Mouse (Mus musculus): ENCODE measurements at regions not wholly inside any gene's neighbourhood (a gene's known extent, or its start where the extent isn't known, plus 50 kb on each side); places are given as distances from the start of the nearest gene placed in this dataset.

GRCm38 (mm10) chr1:15155046-15155445, 938.1 kb downstream of the 4930444P10Rik start:
- H3K36me3 ChIP-seq (ENCODE audit: control insufficient read depth, insufficient read depth, low read length) = no peaks in the 10 kb centered on the region
- H3K9ac ChIP-seq (ENCODE audit: low read length) = no peak overlapping the region
- 91% methylated on average over 2 of the region's 2 CpGs for WGBS
- H3K4me1 ChIP-seq (ENCODE audit: control insufficient read depth, insufficient read depth, low read length) = no peaks in the 10 kb centered on the region
- DNase-seq (ENCODE audit: low spot score) (no peak), ATAC-seq (ENCODE audit: insufficient number of reproducible peaks, low FRiP score, low TSS enrichment, low read depth) (no peak)
- no peaks in the 10 kb centered on the region for H3K9me3 ChIP-seq (ENCODE audit: control insufficient read depth, low read length)
- H3K27ac ChIP-seq (replicated peaks; ENCODE audit: low read depth, low read length) = no peak overlapping the region
- H3K27me3 ChIP-seq (ENCODE audit: control insufficient read depth, insufficient read depth, low read length) = no peaks in the 10 kb centered on the region
- H3K4me2 ChIP-seq (ENCODE audit: low read depth, severe bottlenecking) = no peak overlapping the region
- H3K4me3 ChIP-seq (ENCODE audit: low read depth, low read length) = no peak overlapping the region

GRCm38 (mm10) chr1:15153952-15154351, 939.2 kb downstream of the 4930444P10Rik start:
- Histone ChIP-seq H3K27me3 (ENCODE audit: control insufficient read depth, insufficient read depth, low read length) (no peaks in the 10 kb centered on the region), H3K27ac (replicated peaks; ENCODE audit: low read depth, low read length) (no peak overlapping the region), H3K4me2 (ENCODE audit: low read depth, severe bottlenecking) (no peak overlapping the region), H3K36me3 (ENCODE audit: control insufficient read depth, insufficient read depth, low read length) (no peaks in the 10 kb centered on the region), H3K9me3 (ENCODE audit: control insufficient read depth, low read length) (no peaks in the 10 kb centered on the region), H3K9ac (ENCODE audit: low read length) (no peak overlapping the region), H3K4me3 (ENCODE audit: low read depth, low read length) (no peak overlapping the region), H3K4me1 (ENCODE audit: control insufficient read depth, insufficient read depth, low read length) (no peaks in the 10 kb centered on the region)
- ATAC-seq (ENCODE audit: insufficient number of reproducible peaks, low FRiP score, low TSS enrichment, low read depth) = no peak
- no peak for DNase-seq (ENCODE audit: low spot score)
- WGBS = 92% methylated on average over 2 of the region's 2 CpGs

- no peak for DNase-seq (ENCODE audit: low spot score)
- no peaks in the 10 kb centered on the region for H3K4me1 ChIP-seq (ENCODE audit: control insufficient read depth, insufficient read depth, low read length)
- H3K4me3 ChIP-seq (ENCODE audit: low read depth, low read length) = no peak overlapping the region
- H3K4me2 ChIP-seq (ENCODE audit: low read depth, severe bottlenecking) = no peak overlapping the region
- H3K27ac ChIP-seq (replicated peaks; ENCODE audit: low read depth, low read length) = no peak overlapping the region
- no peaks in the 10 kb centered on the region for H3K36me3 ChIP-seq (ENCODE audit: control insufficient read depth, insufficient read depth, low read length)
- H3K9ac ChIP-seq (ENCODE audit: low read length) = no peak overlapping the region
- ATAC-seq (ENCODE audit: insufficient number of reproducible peaks, low FRiP score, low TSS enrichment, low read depth) = no peak
- H3K9me3 ChIP-seq (ENCODE audit: control insufficient read depth, low read length) = no peaks in the 10 kb centered on the region
- H3K27me3 ChIP-seq (ENCODE audit: control insufficient read depth, insufficient read depth, low read length) = no peaks in the 10 kb centered on the region
- WGBS = 88% methylated on average over 1 of the region's 1 CpGs
Measured at GRCm38 (mm10) chr1:15143922-15144591, 949.1 kb downstream of the 4930444P10Rik start.

- H3K27me3 ChIP-seq (ENCODE audit: control insufficient read depth, insufficient read depth, low read length) = no peaks in the 10 kb centered on the region
- H3K9me3 ChIP-seq (ENCODE audit: control insufficient read depth, low read length) = no peaks in the 10 kb centered on the region
- WGBS = 71% methylated on average over 3 of the region's 3 CpGs
- no peak overlapping the region for H3K9ac ChIP-seq (ENCODE audit: low read length)
- no peak for ATAC-seq (ENCODE audit: insufficient number of reproducible peaks, low FRiP score, low TSS enrichment, low read depth)
- H3K4me3 ChIP-seq (ENCODE audit: low read depth, low read length) = no peak overlapping the region
- no peak overlapping the region for H3K4me2 ChIP-seq (ENCODE audit: low read depth, severe bottlenecking)
- H3K27ac ChIP-seq (replicated peaks; ENCODE audit: low read depth, low read length) = no peak overlapping the region
- no peak for DNase-seq (ENCODE audit: low spot score)
- H3K36me3 ChIP-seq (ENCODE audit: control insufficient read depth, insufficient read depth, low read length) = no peaks in the 10 kb centered on the region
- no peaks in the 10 kb centered on the region for H3K4me1 ChIP-seq (ENCODE audit: control insufficient read depth, insufficient read depth, low read length)
Measured at GRCm38 (mm10) chr1:15118462-15118861, 974.7 kb downstream of the 4930444P10Rik start.

- no peaks in the 10 kb centered on the region for H3K4me1 ChIP-seq (ENCODE audit: control insufficient read depth, insufficient read depth, low read length)
- no peak for DNase-seq (ENCODE audit: low spot score)
- WGBS = 87% methylated on average over 2 of the region's 2 CpGs
Measured at GRCm38 (mm10) chr1:15111420-15111819, 981.7 kb downstream of the 4930444P10Rik start.

GRCm38 (mm10) chr1:15070331-15070730, 1022.8 kb downstream of the 4930444P10Rik start:
- no peak overlapping the region for H3K27ac ChIP-seq (replicated peaks; ENCODE audit: low read depth, low read length)
- no peaks in the 10 kb centered on the region for H3K9me3 ChIP-seq (ENCODE audit: control insufficient read depth, low read length)
- H3K4me3 ChIP-seq (ENCODE audit: low read depth, low read length) = no peak overlapping the region
- no peak for ATAC-seq (ENCODE audit: insufficient number of reproducible peaks, low FRiP score, low TSS enrichment, low read depth)
- H3K4me2 ChIP-seq (ENCODE audit: low read depth, severe bottlenecking) = no peak overlapping the region
- DNase-seq (ENCODE audit: low spot score) = no peak
- WGBS = 97% methylated on average over 1 of the region's 1 CpGs
- no peaks in the 10 kb centered on the region for H3K27me3 ChIP-seq (ENCODE audit: control insufficient read depth, insufficient read depth, low read length)
- no peaks in the 10 kb centered on the region for H3K4me1 ChIP-seq (ENCODE audit: control insufficient read depth, insufficient read depth, low read length)
- no peak overlapping the region for H3K9ac ChIP-seq (ENCODE audit: low read length)
- no peaks in the 10 kb centered on the region for H3K36me3 ChIP-seq (ENCODE audit: control insufficient read depth, insufficient read depth, low read length)

More at GRCm38 (mm10) chr1:15111420-15111819, 981.7 kb downstream of the 4930444P10Rik start:
- no peak for ATAC-seq (ENCODE audit: insufficient number of reproducible peaks, low FRiP score, low TSS enrichment, low read depth)
- Histone ChIP-seq H3K4me3 (ENCODE audit: low read depth, low read length) (no peak overlapping the region), H3K4me2 (ENCODE audit: low read depth, severe bottlenecking) (no peak overlapping the region), H3K36me3 (ENCODE audit: control insufficient read depth, insufficient read depth, low read length) (no peaks in the 10 kb centered on the region), H3K27ac (replicated peaks; ENCODE audit: low read depth, low read length) (no peak overlapping the region), H3K27me3 (ENCODE audit: control insufficient read depth, insufficient read depth, low read length) (no peaks in the 10 kb centered on the region), H3K9me3 (ENCODE audit: control insufficient read depth, low read length) (no peaks in the 10 kb centered on the region), H3K9ac (ENCODE audit: low read length) (no peak overlapping the region)

- no peaks in the 10 kb centered on the region for H3K4me1 ChIP-seq (ENCODE audit: control insufficient read depth, insufficient read depth, low read length)
- 12% methylated on average over 1 of the region's 1 CpGs for WGBS
- H3K27me3 ChIP-seq (ENCODE audit: control insufficient read depth, insufficient read depth, low read length) = no peaks in the 10 kb centered on the region
- ATAC-seq (ENCODE audit: insufficient number of reproducible peaks, low FRiP score, low TSS enrichment, low read depth) (peak; percentile 87), DNase-seq (ENCODE audit: low spot score) (peak; percentile 29)
- no peak overlapping the region for H3K27ac ChIP-seq (replicated peaks; ENCODE audit: low read depth, low read length)
- H3K9ac ChIP-seq (ENCODE audit: low read length) = no peak overlapping the region
- H3K9me3 ChIP-seq (ENCODE audit: control insufficient read depth, low read length) = no peaks in the 10 kb centered on the region
- no peaks in the 10 kb centered on the region for H3K36me3 ChIP-seq (ENCODE audit: control insufficient read depth, insufficient read depth, low read length)
- no peak overlapping the region for H3K4me2 ChIP-seq (ENCODE audit: low read depth, severe bottlenecking)
- no peak overlapping the region for H3K4me3 ChIP-seq (ENCODE audit: low read depth, low read length)
Measured at GRCm38 (mm10) chr1:15034047-15034446, 1059.1 kb downstream of the 4930444P10Rik start.

GRCm38 (mm10) chr1:15018460-15018779, 1074.7 kb downstream of the 4930444P10Rik start:
- H3K9ac ChIP-seq (ENCODE audit: low read length) = no peak overlapping the region
- H3K4me2 ChIP-seq (ENCODE audit: low read depth, severe bottlenecking) = no peak overlapping the region
- no peaks in the 10 kb centered on the region for H3K27me3 ChIP-seq (ENCODE audit: control insufficient read depth, insufficient read depth, low read length)
- DNase-seq (ENCODE audit: low spot score) (no peak), ATAC-seq (ENCODE audit: insufficient number of reproducible peaks, low FRiP score, low TSS enrichment, low read depth) (no peak)
- H3K4me1 ChIP-seq (ENCODE audit: control insufficient read depth, insufficient read depth, low read length) = no peaks in the 10 kb centered on the region
- WGBS = 90% methylated on average over 4 of the region's 4 CpGs
- H3K4me3 ChIP-seq (ENCODE audit: low read depth, low read length) = no peak overlapping the region
- no peaks in the 10 kb centered on the region for H3K9me3 ChIP-seq (ENCODE audit: control insufficient read depth, low read length)
- H3K36me3 ChIP-seq (ENCODE audit: control insufficient read depth, insufficient read depth, low read length) = no peaks in the 10 kb centered on the region
- H3K27ac ChIP-seq (replicated peaks; ENCODE audit: low read depth, low read length) = no peak overlapping the region
